Mouse (Mus musculus): ENCODE results near the gene Rhbdf1.

The Rhbdf1 gene

DNA sequence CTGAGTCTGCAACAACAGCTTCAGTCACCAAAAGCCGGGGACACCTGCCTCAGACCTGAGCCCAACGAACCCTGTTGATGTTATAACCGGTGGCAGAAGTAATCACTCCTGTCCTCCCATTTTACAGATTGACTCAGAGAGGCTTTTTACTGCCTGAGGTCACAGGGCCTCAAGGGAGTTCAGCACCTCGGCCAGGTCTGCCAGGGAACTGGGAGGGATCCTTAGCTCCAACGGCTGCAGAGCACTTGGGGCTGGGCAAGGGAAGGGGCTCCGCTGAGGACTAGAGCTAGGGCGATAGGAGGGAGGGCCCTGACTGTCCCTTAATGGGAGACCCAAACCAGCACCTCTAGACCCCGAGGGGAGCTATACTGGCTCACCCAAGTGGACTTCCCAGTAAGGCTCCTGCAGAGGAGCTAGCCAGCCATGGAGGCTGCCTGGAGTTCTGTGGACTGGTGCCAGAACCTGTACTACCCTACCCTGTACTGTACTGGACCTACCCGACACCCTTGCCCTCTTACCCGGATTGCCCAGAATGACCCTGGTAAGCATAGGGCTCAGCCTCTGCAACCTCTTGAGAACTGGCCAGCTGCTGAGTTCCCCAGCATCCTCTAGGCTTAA is 1.4 kb downstream of the Rhbdf1 start:
- no peak for DNase-seq (ENCODE audit: low read depth)

DNA sequence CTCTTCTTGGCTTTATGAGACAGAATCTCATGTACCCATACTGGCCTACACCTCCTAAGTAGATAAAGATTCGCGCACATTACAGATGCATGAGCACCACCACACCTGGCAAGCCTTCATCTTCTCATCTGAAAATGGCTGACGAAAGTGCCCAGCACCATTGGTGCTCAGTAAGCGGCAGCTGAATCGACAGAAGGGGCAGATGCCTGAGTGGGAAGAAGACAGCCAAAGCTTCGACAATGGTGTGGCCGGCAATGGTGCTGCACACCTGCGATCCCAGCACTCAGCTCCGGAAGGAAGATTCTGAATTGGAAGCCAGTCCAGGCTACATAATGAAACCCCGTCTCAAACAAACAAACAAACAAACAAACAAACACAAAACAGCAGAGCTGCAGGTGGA is 2.8 kb downstream of the Rhbdf1 start:
- DNase-seq (ENCODE audit: low read depth) = no peak

DNA sequence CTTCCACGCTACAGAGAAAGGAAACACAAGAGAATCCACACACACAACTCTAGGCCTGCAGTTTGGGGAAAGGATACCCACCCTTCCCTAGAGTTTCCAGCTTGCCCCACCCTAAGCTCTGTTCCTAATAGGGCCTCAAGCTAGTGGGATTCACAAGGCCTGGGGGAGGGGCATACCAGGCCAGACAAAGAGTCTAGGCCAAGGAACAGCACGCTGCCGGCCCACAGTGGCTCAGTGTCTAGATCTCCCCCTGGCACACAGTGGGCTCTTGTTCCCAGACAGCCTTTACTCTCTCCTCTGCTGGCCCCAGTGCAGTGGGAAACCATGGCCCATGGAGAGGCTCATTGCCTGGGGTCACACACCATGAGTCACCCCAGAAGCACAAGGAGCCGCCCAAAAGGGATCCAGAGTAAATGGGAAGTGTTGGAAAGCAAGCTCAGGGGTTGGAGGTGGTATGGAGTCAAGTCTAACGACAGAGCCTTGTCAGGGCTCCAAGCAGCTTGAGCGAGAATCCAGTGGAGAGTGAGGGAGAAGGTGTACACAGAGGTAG is 3.5 kb downstream of the Rhbdf1 start:
- no peak for DNase-seq (ENCODE audit: low read depth)

DNA sequence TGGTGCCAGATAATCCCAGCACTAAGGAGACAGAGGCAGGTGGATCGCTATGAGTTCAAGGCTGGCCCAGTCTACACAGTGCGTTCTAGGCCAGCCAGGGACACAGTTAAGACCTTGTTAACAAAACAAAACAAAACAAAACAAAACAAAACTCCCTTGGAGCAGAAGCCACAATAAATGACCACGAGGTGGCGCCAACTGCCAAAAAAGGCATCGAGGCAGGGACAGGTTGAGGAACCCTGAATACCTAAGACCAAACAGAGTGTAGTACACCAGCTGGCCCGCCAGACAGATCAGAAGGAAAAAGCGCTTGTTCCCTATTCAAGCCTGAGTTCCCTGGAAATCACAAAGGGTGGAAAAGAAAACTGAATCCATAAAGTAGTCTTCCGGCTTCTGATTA is 5.2 kb downstream of the Rhbdf1 start:
- DNase-seq (ENCODE audit: low read depth) = peak; percentile 92

DNA sequence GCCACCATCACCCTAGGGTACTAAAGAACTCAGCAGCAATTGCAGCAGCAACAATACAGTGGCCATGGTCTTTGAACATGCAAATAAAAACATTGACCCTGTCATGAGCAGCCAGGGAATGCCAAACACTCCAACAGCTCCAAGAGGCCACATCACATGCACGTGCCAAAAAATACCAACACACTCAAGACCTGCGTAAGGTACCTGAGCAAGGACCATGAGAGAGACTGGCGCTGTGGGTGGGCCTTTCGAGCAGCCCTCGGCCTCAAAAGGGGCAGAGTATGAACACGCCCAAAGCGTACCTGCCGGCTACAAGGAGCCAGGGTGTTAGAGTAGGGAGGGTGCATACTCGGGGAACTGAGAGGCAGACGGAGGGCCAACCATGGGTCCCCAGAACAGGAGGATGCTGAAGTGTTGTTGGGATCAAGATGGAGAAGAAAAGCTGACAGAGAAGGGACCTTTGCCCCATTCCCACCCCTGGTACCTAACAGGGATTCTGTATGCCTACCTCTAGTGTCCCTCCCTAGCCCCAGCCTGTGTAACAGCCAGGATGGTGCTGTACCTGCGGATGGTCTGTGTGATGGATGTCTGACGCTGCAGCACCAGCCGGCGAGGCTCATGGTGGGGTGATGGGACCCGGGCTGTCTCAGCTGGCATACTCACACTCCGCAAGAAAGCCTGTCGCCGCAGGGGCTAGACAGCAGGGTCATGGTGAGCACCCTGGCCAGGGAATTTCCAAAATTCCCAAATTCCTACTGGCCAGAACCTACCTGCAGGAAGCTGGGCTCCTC is 6.5 kb downstream of the Rhbdf1 start:
- no peak for DNase-seq (ENCODE audit: low read depth)

DNA sequence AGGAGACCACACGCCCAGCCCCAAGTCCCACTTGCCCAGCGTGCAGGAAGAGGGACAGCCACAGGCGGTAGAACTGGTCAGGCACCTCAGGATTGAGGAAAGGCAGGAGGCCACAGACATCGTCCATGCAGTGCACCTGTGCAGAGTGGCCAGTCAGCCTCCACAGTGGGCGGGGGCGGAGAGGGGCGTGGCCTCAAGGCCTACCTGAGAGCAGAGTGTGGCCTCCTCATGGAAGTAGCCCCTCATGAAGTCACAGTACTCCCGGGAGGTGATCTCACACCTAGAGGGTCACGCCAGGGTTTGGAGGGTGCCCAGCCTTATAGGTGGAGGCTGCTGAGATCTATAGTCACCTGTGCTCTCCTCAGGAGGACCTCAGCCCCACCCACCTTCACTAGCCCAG is 11.5 kb downstream of the Rhbdf1 start:
- no peak for DNase-seq (ENCODE audit: low read depth)

DNA sequence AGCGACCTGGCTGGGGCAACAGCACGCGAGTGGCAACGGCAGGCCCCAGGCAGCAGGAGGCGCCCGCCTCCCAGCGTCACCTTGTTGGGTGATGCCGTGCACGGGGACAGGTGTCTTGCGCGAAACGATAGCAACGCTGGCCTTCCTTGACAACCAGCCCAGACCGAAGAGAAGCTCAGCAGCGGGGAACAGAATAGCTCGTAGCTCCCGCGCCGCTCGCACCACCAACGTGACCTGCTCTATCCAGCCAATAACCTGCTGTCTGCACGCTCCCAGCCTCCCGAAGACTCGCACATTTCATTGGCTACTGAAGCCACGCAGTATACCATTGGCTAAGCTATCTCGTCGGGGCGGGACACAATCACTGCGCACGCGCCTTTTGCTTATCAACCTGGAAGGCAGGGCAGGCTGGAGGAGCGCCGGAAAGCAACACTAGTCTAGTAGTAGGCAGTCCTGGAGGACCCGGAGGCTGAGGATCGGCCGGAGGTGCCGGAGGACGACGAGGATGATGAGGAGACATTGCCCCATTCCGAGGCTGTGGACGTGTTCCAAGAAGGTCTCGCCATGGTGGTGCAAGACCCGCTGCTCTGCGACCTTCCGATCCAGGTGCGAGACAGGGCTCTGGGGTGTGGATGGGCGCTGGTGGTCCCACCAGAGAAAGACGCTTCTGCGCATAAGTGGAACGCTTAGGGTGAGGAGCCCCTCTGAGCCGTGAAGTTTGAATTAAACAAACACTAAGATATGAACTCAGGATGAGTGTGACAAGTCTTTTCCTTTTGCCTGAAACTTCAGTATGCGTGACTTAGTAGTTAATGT is 16.8 kb downstream of the Rhbdf1 start, which contains the start of gene Snrnp25:
Gene Snrnp25, plus strand, starts transcription at position 358 of the 816 bp plus-strand sequence.
- peak; percentile 99 for DNase-seq (ENCODE audit: low read depth)

DNA sequence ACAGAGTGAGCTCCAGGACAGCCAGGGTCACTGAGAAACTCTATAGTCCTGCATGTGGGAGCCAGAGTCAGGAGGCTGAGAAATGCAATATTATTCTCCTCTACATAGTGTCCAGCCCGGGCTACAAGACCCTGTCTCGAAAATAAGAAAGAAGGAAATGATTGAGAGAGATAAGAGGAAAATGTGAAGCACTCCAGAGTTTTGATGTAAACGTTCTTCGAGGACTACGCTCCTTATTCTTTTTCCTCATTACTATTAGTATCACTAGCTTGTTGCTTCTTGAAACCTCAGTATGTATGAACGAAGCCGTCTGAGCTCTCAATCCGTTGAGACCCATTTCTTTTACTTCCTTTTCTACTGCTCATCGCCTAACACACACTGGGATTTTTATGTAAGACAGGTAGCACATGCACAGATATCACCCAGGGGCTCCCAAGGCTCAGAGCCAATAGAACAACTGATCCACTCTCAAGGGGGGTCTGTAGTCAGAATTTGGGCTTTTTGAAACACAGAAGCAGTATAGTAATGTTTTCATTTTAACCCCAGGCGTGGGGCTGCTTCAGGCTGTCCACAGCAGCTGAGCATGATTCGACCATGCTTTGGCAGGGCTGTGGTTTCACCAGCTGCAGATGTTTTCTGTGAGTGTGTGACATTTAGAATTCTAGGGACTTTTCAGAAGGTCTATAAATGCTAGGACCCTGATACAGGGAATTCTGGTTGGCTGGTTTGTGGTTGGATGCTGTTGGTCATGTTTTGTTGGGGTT is 20.0 kb downstream of the Rhbdf1 start:
- no peak for DNase-seq (ENCODE audit: low read depth)

DNA sequence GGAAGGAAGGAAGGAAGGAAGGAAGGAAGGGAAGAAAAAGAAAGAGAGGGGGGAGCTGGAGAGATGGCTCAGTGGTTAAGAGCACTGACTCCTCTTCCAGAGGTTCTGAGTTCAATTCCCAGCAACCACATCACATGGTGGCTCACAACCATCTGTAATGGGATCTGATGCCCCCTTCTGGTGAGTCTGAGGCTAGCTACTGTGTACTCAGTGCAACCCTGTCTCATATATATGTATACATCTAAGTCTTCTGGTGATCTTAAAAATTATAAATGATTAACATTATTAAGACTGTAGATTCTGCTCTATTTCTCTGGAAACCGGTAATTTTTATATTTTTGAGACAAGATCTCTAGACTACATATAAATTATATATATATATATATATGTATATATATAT is 21.1 kb downstream of the Rhbdf1 start:
- peak; percentile 46 for DNase-seq (ENCODE audit: low read depth)

DNA sequence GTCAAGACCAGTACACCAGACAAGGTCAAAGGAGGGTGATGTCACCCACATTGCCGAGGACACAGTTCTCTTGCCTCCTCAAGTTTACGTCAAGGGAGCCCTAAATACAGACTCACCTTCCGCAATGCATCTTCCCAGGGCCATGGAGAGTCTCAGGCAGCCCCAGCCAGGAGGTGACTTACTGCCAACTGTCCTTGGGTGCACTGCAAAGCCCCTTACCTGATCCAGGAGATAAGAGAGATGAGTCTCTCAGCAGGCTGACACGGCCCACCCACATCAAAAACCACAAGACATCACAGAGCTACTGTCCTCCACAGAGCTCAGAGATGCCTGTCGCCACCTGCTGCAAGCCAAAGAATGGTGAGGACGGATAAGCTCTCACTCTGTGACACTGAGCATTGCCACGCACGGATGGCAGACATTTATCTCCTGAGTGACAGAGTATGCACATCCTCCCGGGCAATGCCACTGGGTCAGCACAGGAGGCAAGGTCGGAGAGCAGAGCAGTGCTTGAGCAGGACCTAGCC is 22.0 kb downstream of the Rhbdf1 start, which contains the start of gene Il9r:
Gene Il9r, minus strand, starts transcription at position 205 of the 527 bp plus-strand sequence.
- DNase-seq (ENCODE audit: low read depth) = peak; percentile 75

DNA sequence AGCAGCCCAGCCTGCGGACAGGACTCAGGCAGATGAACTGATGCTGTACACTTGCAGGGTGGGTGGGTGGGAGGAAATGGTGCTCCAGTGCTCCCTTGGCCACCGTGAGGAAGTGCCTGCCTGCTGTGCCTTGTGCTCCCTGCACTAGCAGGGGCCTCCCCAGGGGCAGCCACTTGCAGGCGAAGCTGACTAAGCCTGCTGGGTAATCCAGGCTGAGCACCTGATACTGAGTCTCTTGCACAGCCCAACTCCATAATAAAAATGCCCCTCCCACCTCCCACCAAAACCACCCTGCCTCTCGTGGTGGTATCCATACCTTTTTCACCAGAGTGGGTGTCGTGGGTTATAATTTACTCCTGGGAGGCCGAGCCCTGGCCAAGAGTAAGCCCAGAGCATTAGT is 22.9 kb downstream of the Rhbdf1 start:
- DNase-seq (ENCODE audit: low read depth) = peak; percentile 42

DNA sequence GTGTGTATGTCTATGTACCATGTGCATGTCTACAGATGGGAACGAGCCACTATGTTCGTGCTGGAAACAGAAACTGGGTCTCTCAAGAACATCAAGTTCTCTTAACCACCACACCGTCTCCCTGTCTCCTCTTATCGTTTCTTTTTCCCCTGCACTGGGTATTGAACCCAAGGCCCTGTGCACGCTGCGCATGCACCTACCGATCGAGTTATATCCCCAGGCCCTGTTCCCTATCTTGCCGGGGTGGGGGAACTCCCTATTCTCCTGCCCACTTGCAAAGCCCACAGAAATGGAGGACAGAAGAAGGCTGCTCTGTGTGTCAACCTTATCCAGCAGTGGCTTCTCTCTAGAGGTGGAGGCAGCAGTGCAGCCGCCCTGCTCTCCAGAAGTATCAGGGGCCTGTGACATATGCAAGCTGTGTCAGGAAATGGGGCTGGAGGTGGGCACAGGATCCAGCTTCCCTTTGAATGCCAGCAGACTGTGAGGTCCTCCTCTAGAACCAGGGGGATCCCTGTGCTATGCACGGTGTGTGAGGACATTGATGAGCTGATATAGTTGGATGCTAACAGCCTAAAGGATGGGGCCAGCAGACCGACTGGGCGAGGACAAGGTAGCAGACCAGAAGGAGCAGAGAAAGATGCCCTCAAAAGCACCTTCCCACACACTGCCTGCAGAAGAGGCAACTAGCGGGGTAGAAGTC is 23.7 kb downstream of the Rhbdf1 start:
- DNase-seq (ENCODE audit: low read depth) = no peak

DNA sequence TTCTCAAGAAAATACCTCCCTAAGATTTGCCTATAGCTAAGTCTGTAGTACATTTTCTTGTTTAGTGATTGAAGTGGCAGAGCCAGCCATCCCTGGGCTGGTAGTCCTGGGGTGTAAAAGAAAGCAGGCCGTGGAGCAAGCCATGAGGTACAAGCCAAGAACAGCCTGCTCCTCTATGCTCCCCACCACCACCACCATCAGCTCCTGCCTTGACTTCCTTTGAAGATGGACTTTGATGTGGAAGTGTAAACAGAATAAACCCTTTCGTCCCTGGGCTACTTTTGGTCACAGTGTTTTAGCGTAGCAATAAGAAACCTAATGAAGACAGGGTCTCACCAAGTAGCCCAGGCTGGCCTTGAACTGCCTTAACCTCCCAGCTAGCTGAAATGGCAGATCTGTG is 24.3 kb downstream of the Rhbdf1 start:
- no peak for DNase-seq (ENCODE audit: low read depth)

DNA sequence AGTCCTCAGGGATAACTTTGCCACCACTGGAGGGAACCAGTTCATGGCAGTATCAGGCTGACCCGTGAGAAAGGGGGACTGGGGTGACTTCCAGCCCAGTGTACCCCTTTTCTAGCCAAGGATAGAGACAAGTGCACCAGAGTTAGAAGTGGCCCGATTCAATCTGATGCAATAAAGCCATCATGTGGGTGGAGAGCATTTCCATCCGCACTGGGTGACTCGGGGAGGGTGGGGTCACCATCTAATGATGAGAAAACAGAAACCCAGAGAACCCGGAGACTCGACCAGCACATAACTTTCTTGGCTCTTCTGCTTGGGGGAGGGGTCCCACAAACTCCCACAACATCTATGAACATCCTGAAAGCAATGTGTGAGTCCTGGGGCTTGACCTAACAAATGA is 25.4 kb downstream of the Rhbdf1 start:
- DNase-seq (ENCODE audit: low read depth) = no peak

DNA sequence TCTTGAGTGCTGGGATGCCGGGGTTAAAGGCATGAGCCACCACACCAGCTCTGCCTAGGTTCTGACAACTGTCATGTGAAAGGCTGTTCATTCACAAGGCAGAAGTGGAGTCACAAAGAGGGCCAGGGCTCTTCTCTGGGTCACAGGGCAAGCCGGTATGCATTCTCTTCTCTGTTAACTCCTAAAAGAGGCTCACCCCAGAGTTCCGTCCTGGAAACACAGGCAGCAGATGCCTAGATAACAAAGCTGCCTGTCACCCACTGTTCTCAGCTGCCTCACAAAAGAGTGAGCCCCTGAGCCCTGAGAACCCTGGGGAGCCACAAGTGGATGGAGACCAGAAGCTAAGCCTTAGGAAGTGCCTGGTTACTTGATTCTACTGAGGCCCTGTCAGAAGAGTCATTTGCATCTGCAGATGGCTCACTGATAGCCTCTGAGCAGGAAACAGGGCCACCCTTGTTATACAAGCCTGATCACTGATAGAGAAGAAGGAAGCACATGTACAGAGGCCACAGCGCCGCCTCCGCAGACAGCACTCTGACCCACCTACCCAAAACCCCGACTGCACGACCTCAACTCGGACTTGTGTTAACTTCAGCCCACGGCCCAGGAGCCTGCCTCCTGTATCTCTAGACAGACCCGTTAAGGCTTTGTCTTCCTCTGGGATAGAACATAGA is 26.1 kb downstream of the Rhbdf1 start:
- peak; percentile 65 for DNase-seq (ENCODE audit: low read depth)

DNA sequence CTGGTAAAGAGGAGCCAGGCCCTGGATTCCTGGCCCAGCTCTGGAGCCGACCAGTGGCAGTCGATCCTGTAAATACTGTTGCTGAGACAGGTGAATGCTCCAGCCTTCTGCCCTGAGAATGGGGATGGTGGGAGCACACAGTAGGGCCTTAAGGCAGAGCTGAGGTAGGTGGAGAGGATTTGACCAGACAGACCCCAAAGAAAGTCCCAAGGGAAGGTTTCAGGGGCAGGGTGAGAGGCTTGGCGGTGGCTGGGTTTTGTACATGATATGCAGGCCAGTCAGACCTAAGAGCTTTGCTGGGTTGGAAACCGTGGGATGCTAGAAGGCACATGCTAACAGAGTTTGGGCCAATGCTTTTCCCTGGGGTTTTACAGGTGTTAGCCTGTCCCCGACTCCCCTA is 27.5 kb downstream of the Rhbdf1 start:
- no peak for DNase-seq (ENCODE audit: low read depth)

DNA sequence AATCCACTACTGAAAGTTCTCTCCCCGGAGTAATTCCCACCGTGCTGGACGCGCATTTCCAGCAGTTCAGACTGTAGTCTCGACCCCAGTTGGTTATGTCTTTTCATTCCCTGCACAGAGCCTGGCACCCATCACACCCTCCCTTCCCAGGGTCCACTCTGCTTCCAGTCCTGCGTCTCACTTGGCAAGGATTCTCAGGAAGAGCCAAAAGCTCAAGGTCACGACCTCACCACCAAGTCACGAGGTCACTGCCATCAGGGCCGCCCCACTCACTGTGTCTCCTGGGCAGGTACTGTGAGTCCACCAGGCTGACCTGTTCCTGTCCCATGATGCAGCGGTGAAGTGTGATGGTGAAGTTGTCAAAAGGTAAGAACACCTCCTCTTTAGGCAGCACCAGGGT is 28.0 kb downstream of the Rhbdf1 start:
- no peak for DNase-seq (ENCODE audit: low read depth)

DNA sequence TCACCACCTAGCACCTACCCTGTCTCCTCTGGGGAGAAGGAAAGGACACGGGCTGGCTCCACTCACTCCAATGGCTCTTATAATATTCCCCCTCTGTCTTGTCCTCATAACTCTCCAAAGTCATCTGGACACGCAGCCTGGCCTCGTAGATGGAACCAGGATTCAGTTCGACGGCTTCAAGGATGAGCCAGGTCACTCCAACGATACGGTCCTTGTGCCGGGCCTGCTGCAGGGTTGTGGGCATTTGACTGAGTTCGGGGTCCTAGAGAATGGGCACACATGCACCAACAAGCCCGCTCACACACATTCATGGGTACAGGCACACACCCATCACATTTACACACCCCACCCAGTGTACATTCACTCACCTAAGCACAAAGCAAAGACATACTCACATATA is 28.9 kb downstream of the Rhbdf1 start:
- no peak for DNase-seq (ENCODE audit: low read depth)

DNA sequence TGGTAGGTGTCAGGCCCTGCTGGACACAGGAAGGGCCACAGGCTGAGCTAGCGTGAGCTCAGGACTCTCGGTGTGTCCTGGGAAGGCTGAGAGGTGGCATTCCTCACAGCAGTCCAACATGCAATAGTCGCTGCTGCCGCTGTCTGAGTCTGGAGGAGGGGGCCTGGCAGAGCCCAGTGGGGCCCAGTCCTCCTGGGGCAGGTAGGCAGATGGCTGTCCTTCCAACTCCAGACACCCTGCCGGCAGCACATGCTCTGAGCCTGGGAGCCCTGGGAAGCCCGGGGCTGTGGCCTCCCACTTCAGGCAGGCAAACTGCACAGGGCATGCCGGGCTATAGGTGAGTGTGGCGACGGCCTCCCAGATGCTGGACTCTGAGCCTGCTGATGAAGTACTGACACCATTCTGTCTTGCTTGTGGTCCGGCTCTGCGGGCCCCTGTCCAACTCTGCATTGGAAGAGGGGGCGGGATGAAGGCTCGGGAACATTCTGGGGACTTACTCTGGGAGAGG is 31.4 kb downstream of the Rhbdf1 start:
- no peak for DNase-seq (ENCODE audit: low read depth)

DNA sequence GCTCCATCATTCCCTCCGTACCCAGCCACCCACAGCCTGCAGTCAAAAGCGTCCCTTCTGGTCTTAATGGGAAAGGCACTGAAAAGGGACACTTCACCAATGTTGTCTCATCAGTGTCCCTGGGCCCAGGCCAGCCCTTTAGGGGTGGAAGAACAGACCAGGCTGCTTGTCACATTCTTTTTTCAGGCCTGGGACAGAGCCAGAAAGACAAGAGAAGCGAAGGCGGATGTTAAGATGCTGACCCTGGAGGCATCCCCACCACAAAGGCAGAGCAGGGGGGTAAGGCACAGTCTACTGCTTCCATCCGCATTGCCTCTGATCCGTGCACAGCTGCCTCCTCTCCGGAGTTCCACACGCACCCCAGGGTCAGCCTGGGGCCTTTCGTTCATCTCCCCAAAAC is 32.0 kb downstream of the Rhbdf1 start:
- no peak for DNase-seq (ENCODE audit: low read depth)
